Mouse (Mus musculus) skeletal muscle tissue, postnatal 0 days (tissue): ENCODE results near the gene Gchfr. TPM values are rescaled to one million over a fixed set of nuclear protein-coding genes. Genes with fewer than 3 reads are reported as not detected.

ENCODE experiments used
- polyA plus RNA-seq: library from polyadenylated mRNA; unstranded; fragments of >200 nt; fragmentation: Nextera tagmentation; extraction: Ambion mirVana; gene quantifications from 2 replicates; pipeline ENCODE4 v1.2.1, GENCODE M21; 2015

Gene Gchfr
- polyA plus RNA-seq, result 2.1 and 3.2 TPM in 2 replicates

GRCm38 (mm10) chr2:119166901-119167865 lies at the start of gene Gchfr:
Gchfr (plus strand) TSS chr2:119167773.

GRCm38 (mm10) chr2:119156681-119157572 lies 10.6 kb upstream of the Gchfr start, which contains the start of gene Rmdn3:
Rmdn3 (minus strand) TSS chr2:119157034.

GRCm38 (mm10) chr2:119173991-119174651 lies 6.5 kb downstream of the Gchfr start, which contains the start of gene Gm14137:
Gm14137 (plus strand) TSS chr2:119174509.

GRCm38 (mm10) chr2:119208344-119209175 lies 41.0 kb downstream of the Gchfr start, which contains the start of the genes Zfyve19 and Dnajc17:
Zfyve19 (plus strand) TSS chr2:119208617.
Dnajc17 (minus strand) TSS chr2:119208795.

Other genes starting within 250 kb of the Gchfr start
- 15.3 and 16.6 TPM in 2 replicates for gene Chst14, start 241.3 kb upstream of the Gchfr start, polyA plus RNA-seq
- 17.0 and 19.2 TPM in 2 replicates for gene Ccdc32, start 138.4 kb upstream of the Gchfr start, polyA plus RNA-seq
- 3.6 and 4.3 TPM in 2 replicates for gene Rpusd2, start 133.0 kb upstream of the Gchfr start, polyA plus RNA-seq
- gene Knl1, start 120.7 kb upstream of the Gchfr start, polyA plus RNA-seq, result 12.5 and 14.6 TPM in 2 replicates
- gene Rad51, start 55.0 kb upstream of the Gchfr start, polyA plus RNA-seq, result 5.4 and 6.2 TPM in 2 replicates
- gene Rmdn3, start 10.7 kb upstream of the Gchfr start, polyA plus RNA-seq, result 10.1 and 15.4 TPM in 2 replicates
- 0.13 and 0.45 TPM in 2 replicates for gene Gm14137, start 6.7 kb downstream of the Gchfr start, polyA plus RNA-seq
- 26.1 and 27.9 TPM in 2 replicates for gene Zfyve19, start 40.8 kb downstream of the Gchfr start, polyA plus RNA-seq
- 10.9 and 15.0 TPM in 2 replicates for gene Dnajc17, start 41.0 kb downstream of the Gchfr start, polyA plus RNA-seq
- gene Ppp1r14d, start 62.1 kb downstream of the Gchfr start, polyA plus RNA-seq, result not detected in 2 replicates
- 0.08 and 0.63 TPM in 2 replicates for gene Spint1, start 69.6 kb downstream of the Gchfr start, polyA plus RNA-seq
- 0.88 TPM in 1 of 2 replicates, not detected in the other for gene Rhov, start 103.5 kb downstream of the Gchfr start, polyA plus RNA-seq
- 7.4 and 7.5 TPM in 2 replicates for gene Vps18, start 121.0 kb downstream of the Gchfr start, polyA plus RNA-seq
- gene Dll4, start 158.0 kb downstream of the Gchfr start, polyA plus RNA-seq, result 4.8 and 5.1 TPM in 2 replicates
- 0.12 and 1.0 TPM in 2 replicates for gene Chac1, start 183.5 kb downstream of the Gchfr start, polyA plus RNA-seq